Mouse (Mus musculus) left cerebral cortex, postnatal 25 days (tissue): ENCODE measurements around the gene Ncf2. TPM values are rescaled to one million over a fixed set of nuclear protein-coding genes. Genes with fewer than 3 reads are reported as not detected.

Experiments
- DNase-seq, 2 experiments: peaks; one replicate each; pipeline ENCODE4 v3.0.0; 2022; ENCODE audit warnings: low spot score in 2 of 2, mixed read lengths in 1 of 2
- intact Hi-C: fragments of 180-260 bp; cut with DNase I; formaldehyde crosslinking; loops from one replicate; pipeline ENCODE4 v1.15.1; 2025
- total RNA-seq, 2 experiments: library from RNA; stranded (reverse); gene quantifications; 2 replicates each; pipeline ENCODE4 v1.2.3; 2021

The Ncf2 gene
- total RNA-seq, 2 experiments from 2014 or later, result 4.1 to 4.7 TPM

DNA sequence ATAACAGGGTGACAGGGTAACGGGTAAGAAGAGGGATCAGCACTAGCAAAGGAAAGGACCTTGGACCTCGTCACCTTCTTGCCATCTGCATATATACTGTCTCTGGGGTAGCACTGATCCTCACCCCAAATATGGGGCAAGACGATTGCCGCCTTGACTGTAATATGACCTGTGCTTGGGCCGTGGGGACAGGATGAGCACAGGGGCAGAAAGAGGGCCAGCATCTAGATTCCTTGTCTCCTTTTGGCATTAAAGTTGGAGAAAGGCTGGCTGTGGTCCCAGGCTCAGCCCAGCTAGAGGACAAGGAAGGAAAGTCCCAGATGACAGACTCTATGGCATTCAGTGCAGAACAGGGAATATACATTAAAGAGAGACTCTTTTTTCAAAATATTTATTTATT, 26.5 kb downstream of the Ncf2 start:
- intact Hi-C loops, result no loop called here
- DNase-seq, result no peak

DNA sequence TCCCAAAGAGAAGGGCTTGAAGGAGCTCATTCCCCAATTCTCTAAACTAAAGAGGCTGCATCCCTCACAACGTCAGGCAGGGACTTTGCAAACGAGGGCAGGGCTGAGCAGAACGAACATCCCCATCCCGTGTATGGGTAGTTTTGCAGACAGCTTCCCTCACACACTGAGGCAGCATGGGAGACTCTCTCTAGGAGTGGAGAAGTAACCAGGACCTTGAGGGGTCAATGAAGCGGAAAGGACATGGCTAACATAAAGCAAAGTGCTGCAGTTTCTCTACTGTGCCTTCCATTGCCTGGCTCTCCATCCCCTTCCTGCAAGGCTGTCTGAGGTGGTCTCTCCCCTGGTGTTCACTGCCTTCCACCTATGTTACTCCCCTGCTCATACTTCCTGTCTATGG, 28.2 kb downstream of the Ncf2 start:
- DNase-seq, result no peak
- intact Hi-C loops, result no loop called here

DNA sequence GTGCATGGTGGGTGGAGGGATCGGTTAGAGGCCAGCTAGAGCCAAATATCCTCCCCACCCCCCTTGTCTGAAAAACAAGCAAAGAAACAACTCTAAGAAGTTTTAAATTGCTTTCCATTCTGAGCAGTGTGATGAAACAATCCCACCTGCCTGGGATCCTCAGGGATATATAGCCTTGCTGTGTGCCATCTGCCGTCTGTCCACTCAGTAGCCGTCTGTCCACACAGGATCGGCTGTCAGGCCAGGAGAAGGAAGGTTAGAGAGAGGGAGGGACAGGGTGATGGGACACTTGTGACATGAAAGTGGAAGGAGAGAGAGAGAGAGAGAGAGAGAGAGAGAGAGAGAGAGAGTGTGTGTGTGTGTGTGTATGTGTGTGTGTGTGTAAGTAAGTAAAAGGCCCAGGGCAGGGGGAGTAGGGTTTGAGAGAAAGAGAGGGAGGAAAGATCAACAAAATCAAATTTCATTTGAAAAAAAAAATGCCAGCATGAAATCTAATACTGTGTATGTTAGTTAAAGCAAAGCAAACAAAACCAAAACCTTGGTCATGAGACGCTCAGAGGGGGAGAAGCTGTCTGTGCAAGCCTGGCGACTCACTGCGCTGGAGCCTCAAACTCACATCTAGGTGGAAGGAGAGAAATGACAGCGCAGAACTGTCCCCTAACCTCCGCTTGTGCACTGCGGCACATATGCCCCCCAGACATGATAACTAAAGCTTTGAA, 28.8 kb downstream of the Ncf2 start:
- DNase-seq, result no peak
- intact Hi-C loops, result no loop called here

DNA sequence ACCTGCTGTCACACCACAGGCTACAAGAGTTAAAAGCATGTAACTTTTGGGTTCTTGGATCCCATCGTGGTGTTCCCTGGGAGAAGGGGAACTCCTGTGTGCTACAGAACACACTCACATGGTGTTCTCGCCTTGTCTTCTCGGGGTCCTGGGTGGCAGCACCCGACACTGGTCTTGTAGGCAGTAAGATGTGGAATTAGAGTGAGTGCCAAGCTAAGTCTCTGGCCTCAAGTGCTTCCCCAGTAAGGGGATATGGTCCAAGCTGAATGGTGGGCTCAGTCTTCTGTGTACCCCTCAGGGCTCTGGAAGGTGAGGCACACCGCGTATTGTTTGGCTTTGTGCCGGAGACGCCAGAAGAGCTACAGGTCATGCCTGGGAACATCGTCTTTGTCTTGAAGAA, 30.1 kb downstream of the Ncf2 start:
- intact Hi-C loops, result loop anchor here (10.0 kb wide), 1 partner anchor 55 kb away; no protein-coding TSS in a partner anchor
- no peak for DNase-seq

DNA sequence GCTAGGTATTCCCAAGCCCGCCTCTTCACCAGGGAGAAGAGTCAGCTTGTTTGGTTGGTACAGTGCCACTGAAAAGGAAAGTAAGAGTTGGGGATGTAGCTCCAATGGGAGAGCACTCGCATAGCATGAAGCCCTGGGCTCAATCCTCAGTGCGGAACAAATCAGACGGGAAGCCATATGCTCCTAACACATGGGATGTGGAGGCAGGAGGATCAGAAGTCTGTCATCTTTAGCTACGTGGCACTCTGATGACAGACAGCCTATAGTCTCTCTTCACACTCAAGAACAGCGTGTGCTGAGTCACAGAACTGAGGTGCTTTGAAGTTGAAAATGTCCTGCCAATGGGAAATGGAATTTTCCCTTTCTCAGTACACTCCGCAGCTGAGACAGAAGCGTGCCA, 31.0 kb downstream of the Ncf2 start:
- intact Hi-C loops, result loop anchor here (10.0 kb wide), 1 partner anchor 56 kb away; no protein-coding TSS in a partner anchor

DNA sequence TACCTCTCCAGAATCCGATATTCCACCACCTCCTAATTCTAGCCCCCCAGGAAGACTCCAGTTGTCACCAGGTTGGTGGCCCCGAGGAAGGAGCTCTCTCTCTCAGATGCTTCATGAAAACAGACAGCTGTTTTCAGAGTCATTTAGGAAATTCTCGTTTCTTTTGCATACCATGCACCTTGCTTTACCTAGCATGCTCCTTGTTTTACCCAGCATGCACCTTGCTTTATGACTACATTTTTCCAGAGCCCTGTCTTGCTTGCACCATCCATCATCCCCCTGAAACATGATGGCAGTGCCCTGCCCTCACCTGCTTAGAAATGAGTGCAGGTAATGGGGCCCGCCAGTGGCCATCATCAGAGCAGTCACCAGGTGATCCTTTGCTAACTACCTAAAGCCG, 31.6 kb downstream of the Ncf2 start:
- intact Hi-C loops, result loop anchor here (10.0 kb wide), 1 partner anchor 57 kb away; no protein-coding TSS in a partner anchor
- DNase-seq, result no peak

More for the DNA sequence above, 31.0 kb downstream of the Ncf2 start:
- peak; percentile 61 to 91 for DNase-seq

DNA sequence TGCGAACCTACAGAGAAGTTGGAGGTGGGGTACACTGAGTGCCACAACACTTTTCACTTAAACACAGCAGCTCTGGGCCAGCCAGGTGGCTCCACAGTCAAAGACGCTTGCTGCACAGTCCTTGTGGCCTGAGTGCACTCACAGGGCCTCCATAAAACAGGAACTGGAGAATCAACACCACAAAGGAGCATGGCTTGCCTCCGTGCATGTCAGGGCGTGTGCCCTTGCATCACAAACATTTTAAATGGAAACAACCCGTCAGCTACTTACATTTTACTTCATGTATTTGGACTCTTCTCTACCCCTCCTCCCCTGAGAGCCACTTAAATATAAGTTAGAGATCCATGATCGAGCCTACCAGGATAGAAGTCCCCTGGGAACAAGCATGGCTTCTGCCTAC, 32.3 kb downstream of the Ncf2 start:
- no peak for DNase-seq
- intact Hi-C loops, result loop anchor here (10.0 kb wide), 1 partner anchor 58 kb away; no protein-coding TSS in a partner anchor

DNA sequence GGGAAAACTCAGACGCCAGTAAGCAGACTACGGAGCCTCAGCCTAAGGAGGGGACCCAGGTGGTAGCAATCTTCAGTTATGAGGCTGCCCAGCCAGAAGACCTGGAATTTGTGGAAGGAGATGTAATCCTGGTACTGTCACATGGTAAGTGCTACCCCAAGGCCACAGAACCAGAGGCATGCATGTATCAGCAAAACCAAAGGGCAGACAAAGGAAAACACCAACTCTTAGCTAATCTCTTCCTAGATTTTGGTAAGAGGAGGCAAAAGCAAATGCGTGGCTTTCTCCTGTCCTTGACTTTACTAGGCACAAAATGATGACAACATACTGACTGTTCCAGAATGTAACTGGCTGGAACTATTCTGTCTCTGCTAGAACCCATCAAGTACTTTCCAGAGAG, 35.1 kb downstream of the Ncf2 start:
- intact Hi-C loops, result loop anchor here (5.0 to 10.0 kb wide), 2 partner anchors 43 to 60 kb away; no protein-coding TSS in a partner anchor

DNA sequence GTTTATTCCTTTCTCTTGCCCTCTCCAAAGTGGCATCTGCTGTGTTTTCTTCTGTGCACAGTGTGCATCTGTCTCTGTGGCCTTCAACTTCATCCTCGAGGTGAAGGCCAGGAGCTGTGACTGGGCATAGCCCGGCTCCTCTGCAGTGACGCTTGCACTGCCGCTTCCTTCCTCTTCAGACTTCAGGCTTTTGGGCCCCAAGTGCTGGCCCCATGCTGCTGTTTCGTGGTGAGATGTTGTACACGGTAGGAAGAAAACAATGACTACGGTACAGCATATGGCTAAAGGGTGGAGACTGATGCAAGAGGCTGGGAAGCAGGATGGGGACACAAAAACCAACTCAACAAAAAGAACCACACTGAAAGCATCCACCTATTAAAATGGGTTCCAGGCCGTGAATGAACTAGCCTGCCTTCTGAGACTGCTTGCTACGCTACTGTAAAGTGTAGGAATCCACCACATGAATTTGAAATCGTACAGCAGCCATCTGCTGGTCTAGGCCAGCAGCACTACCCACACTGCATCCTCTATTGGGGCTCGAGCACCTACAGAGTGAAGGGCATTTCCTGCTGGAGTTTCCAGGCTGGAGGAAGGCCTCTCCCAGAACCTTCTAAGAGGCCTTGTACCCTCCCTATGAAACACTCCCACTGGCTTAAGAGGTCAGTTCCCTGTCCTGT, 38.2 kb downstream of the Ncf2 start:
- intact Hi-C loops, result loop anchor here (1.0 to 10.0 kb wide), 3 partner anchors 46 to 313 kb away; no protein-coding TSS in a partner anchor
- peak in 1 of 2 experiments; percentile 56 for DNase-seq

More for the DNA sequence above, 35.1 kb downstream of the Ncf2 start:
- no peak for DNase-seq

DNA sequence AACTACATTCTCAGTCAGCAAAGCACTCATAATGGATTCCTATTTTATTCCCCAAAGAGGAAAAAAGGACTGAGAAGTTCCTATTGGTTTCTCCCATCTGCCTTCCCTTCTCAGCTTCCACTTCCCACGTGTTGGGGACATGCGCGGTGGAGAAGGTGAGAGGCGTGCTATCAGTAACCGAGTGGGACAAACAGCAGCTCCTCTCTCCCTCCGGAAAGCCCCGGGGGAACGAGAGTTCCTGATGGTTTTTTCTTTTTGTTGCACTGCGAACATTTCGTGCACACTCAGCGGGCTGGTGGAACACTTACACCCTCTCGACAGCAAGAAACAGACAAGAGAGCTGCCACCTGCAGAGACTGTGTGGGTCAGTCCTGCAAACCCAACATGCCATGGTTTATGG, 38.8 kb downstream of the Ncf2 start:
- intact Hi-C loops, result loop anchor here (1.0 to 10.0 kb wide), 3 partner anchors 47 to 314 kb away; no protein-coding TSS in a partner anchor
- DNase-seq, result peak; percentile 61 to 81

DNA sequence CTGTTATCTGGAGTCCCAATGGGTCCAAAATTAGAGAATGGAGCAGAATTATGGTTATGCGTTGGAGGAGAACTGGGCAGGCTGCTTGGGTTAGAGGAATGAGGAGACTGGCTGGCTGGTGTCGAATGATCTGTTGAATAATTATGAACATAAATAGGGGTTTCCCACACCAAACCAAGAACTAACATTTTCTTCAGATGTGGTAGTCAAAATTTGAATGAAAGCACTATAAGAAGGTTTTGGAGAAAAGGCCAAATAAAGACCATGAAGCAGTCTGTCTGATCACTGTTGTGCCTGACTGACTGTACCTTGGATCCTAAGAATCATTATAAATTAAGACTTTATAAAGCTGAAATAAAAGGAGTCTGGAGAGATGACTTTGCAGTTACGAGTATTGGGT, 40.3 kb downstream of the Ncf2 start:
- no peak for DNase-seq
- intact Hi-C loops, result no loop called here

DNA sequence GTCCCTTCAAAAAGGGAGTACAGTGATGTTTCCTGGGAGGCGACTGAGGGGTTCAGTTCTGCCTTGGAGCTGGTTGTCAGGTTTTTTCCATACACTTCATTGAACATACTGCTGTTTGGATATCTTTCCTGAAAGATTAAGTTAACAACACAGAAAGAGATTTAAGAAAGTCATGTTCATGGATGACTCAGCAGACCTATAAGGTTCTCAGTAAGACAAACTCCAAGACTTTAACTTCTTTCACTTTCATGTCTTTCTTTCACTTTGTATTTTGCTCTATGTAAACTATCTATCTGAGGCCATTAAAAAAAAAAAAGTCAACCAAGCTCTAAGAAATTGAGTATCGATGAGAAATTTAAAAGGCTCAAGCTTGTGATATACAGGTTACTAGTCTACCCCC, 41.1 kb downstream of the Ncf2 start:
- no peak for DNase-seq
- intact Hi-C loops, result no loop called here

DNA sequence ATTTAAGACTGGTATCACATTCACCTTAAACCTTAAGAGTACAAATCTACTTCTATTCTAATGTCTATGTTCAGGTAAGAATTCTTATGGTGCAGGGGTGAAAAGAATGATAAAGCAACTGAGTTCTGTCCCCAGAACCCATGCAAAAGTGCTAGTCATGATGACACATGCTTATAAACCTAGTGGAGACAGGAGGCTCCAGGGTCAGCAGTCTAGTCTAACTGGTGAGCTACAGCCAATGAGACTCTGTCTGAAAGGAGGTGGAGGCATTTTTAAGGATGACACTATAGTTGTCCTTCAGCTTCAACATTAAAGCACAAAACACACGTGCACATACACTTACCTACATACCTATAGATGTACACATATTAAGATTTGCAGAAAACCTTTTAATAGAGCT, 44.6 kb downstream of the Ncf2 start:
- no peak for DNase-seq
- intact Hi-C loops, result no loop called here

DNA sequence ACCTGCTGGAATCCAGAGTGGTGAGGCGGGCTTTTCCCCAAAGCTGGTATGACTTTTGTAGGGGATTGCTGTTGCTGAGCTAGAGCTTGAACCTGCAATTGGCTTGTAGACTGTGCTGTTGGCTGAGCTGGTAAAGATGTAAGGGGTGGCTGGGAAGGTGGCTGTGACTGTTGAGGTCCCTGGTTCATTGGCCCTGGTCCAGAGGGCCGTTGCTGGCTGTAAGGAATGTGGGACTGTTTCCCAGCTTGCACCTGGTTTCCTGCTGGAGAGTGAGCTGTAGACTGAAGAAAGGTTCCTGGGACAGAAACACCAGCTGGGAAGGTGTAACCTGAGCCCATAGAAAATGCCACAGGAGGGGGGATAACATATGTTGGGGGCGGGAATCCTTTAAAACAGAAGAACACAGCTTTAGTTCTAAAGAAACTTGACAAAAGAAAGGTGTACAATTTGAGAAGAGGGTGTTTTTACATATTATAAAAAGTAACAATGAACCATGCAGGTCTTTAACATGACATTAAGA, 45.3 kb downstream of the Ncf2 start:
- DNase-seq, result no peak
- intact Hi-C loops, result no loop called here

DNA sequence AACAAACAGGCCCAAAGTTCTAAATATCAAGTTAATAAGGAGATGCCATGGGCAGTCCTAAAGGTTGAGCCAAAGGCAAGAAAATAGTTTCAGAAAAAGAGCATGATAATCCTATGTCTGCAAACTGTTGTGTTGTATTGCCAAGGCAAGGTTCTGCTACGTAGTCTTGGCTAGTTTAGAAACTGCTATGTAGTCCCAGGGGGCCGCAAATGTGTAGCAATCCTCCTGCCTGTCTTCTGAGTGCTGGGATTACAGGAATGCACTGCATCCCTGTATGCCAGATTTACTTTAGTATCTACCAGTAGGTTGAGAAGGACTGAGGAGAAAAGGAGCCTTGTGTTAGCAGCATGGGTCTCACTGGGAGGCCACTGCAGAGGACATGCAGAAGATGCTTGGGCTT, 46.9 kb downstream of the Ncf2 start:
- intact Hi-C loops, result no loop called here
- no peak for DNase-seq

DNA sequence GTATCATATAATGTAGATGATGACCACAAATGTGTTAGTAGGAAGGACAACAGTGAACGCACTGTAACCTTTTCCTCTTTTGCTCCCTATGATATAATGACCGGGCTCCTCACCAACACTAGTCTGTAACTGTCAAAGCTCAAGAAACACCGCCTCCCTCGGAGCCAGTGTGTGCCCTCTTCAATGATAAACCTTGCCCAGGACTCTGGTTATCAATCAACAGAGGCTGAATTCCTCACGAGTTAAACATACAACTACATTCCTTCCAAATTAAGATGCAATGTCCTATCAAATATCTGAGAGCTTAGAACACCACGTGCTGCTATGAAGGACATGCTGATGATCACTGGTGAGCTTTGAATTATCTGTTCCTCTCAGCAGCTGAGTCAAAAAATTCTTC, 69.9 kb downstream of the Ncf2 start:
- intact Hi-C loops, result no loop called here

DNA sequence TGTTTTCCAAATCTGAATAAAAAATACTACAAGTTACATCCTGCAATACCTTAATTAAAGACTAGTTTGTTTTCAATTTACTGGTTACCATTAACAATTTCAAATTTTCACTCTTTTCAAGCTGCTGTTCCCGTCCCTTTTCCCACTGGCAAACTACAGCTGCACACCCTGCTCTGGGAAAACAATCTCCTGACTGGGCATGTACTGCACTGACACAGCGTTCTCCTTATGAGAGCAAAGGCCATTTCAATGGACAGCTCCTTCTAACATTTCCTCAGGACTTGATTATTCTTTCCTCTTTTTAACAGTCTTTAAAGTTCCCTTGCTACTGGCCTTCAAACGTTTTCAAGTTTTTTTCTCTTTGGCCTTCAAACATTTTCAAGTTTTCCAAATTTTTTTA, 71.0 kb downstream of the Ncf2 start:
- intact Hi-C loops, result no loop called here
- no peak for DNase-seq

More for the DNA sequence above, 69.9 kb downstream of the Ncf2 start:
- no peak for DNase-seq
